Mouse (Mus musculus): ENCODE results near the gene Spock2. TPM values are rescaled to one million over a fixed set of nuclear protein-coding genes. Genes with fewer than 3 reads are reported as not detected.

The Spock2 gene
- polyA plus RNA-seq, 1 experiment from 2014 or later, result 7.9 TPM

Small RNAs within 50 kb of the gene (microRNA-seq; reads per million reads assigned to microRNA genes)
- gene Mir6906, result not detected

Other genes with a start within 250 kb of the Spock2 start
- gene Dnajb12, start 226.7 kb upstream of the Spock2 start, polyA plus RNA-seq (2016; fragmentation: Nextera tagmentation; extraction: Ambion mirVana), result 27.3 and 27.6 TPM in 2 replicates
- 31.8 and 31.9 TPM in 2 replicates for gene Ddit4, start 154.4 kb upstream of the Spock2 start, polyA plus RNA-seq (2016; fragmentation: Nextera tagmentation; extraction: Ambion mirVana)
- gene Ascc1, start 103.4 kb upstream of the Spock2 start, polyA plus RNA-seq (2016; fragmentation: Nextera tagmentation; extraction: Ambion mirVana), result 34.4 and 35.5 TPM in 2 replicates
- 111 and 113 TPM in 2 replicates for gene Anapc16, start 103.1 kb upstream of the Spock2 start, polyA plus RNA-seq (2016; fragmentation: Nextera tagmentation; extraction: Ambion mirVana)
- gene Chst3, start 113.0 kb downstream of the Spock2 start, polyA plus RNA-seq (2016; fragmentation: Nextera tagmentation; extraction: Ambion mirVana), result 2.0 and 2.5 TPM in 2 replicates
- 52.0 and 69.2 TPM in 2 replicates for gene Psap, start 171.4 kb downstream of the Spock2 start, polyA plus RNA-seq (2016; fragmentation: Nextera tagmentation; extraction: Ambion mirVana)
- gene Vsir, start 240.6 kb downstream of the Spock2 start, polyA plus RNA-seq (2016; fragmentation: Nextera tagmentation; extraction: Ambion mirVana), result 1.9 and 2.3 TPM in 2 replicates